Mouse (Mus musculus) forebrain, postnatal 0 days (tissue): ENCODE measurements around the gene Galns. TPM values are rescaled to one million over a fixed set of nuclear protein-coding genes. Genes with fewer than 3 reads are reported as not detected.

Source experiments
- ATAC-seq: fragments of 200-750 bp; cut with Nextera tagmentation; 2 replicates; pipeline ENCODE4 v1.8.0; 2017; ENCODE audit warnings: mild to moderate bottlenecking, moderate library complexity
- DNase-seq: peaks from one replicate; pipeline ENCODE4 v3.0.0-alpha.2; 2015
- H3K27ac ChIP-seq: fragments of 300-500 bp; sonication (generic); 2 replicates; pipeline ENCODE4 v1.5.1; 2014; ENCODE audit warnings: low read depth, mild to moderate bottlenecking, antibody characterized with exemption, low read length, moderate library complexity, mixed read lengths
- H3K27me3 ChIP-seq: fragments of 300-500 bp; sonication (generic); 2 replicates; pipeline ENCODE4 v1.6.1; 2014; ENCODE audit warnings: mild to moderate bottlenecking, low read length, mixed read lengths; ENCODE audit not compliant: insufficient read depth
- H3K36me3 ChIP-seq: fragments of 300-500 bp; sonication (generic); 2 replicates; pipeline ENCODE4 v1.6.1; 2014; ENCODE audit warnings: mild to moderate bottlenecking, moderate library complexity; ENCODE audit not compliant: insufficient read depth
- H3K4me1 ChIP-seq: fragments of 300-500 bp; sonication (generic); 2 replicates; pipeline ENCODE4 v1.6.1; 2014; ENCODE audit warnings: antibody characterized with exemption; ENCODE audit not compliant: insufficient read depth
- H3K4me2 ChIP-seq: fragments of 300-500 bp; sonication (generic); 2 replicates; pipeline ENCODE4 v1.6.1; 2014; ENCODE audit warnings: low read depth, mild to moderate bottlenecking, moderate library complexity
- H3K4me3 ChIP-seq: fragments of 300-500 bp; sonication (generic); 2 replicates; pipeline ENCODE4 v1.5.1; 2014; ENCODE audit warnings: low read depth, low read length, mixed read lengths
- H3K9ac ChIP-seq: fragments of 300-500 bp; sonication (generic); 2 replicates; pipeline ENCODE4 v1.6.1; 2014; ENCODE audit warnings: mild to moderate bottlenecking
- H3K9me3 ChIP-seq: fragments of 300-500 bp; sonication (generic); 2 replicates; pipeline ENCODE4 v1.6.1; 2016; ENCODE audit warnings: low read length
- CTCF ChIP-seq: sonication (generic); IDR thresholded peaks from 2 replicates; pipeline ENCODE4 v1.5.1; 2016; ENCODE audit warnings: antibody characterized with exemption, control low read depth, low read depth
- whole genome bisulfite sequencing: fragments of 180-500 bp; shearing (Covaris S2); extraction: QIAGEN DNeasy Blood & Tissue Kit; methylation state at CpG from one replicate; pipeline ENCODE4 v1.1.7; 2014; 5-methylcytosine and 5-hydroxymethylcytosine counted together
- polyA plus RNA-seq: library from polyadenylated mRNA; unstranded; fragments of >200 nt; fragmentation: Nextera tagmentation; extraction: Ambion mirVana; gene quantifications from 2 replicates; pipeline ENCODE4 v1.2.1, GENCODE M21; 2015
- total RNA-seq: library from RNA; depleted of rRNA; stranded (reverse); fragments of >200 nt; gene quantifications from 2 replicates; pipeline ENCODE4 v1.2.3, GENCODE M21; 2014

The Galns gene
- total and polyA plus RNA-seq, 2 experiments from 2014 or later: 8.4 to 12.8 TPM

- Histone ChIP-seq H3K9ac (no peak overlapping the region), H3K27ac (no peak overlapping the region), H3K9me3 (no peaks in the 10 kb centered on the region), H3K27me3 (no peaks in the 10 kb centered on the region), H3K36me3 (peaks cover 17% of the 10 kb centered on the region), H3K4me1 (no peaks in the 10 kb centered on the region), H3K4me3 (no peak overlapping the region), H3K4me2 (no peak overlapping the region)
- TF ChIP-seq CTCF: no peak
- WGBS: 78% methylated on average over 6 of the region's 6 CpGs
- no peak for DNase-seq
- ATAC-seq: no peak
Observed at GRCm38 (mm10) chr8:122652643-122653042, 41.4 kb upstream of the Galns start.

- Histone ChIP-seq H3K9me3 (no peaks in the 10 kb centered on the region), H3K36me3 (peaks cover 23% of the 10 kb centered on the region), H3K4me2 (no peak overlapping the region), H3K4me3 (no peak overlapping the region), H3K27me3 (no peaks in the 10 kb centered on the region), H3K9ac (no peak overlapping the region), H3K4me1 (no peaks in the 10 kb centered on the region), H3K27ac (no peak overlapping the region)
- 60% methylated on average over 16 of the region's 16 CpGs for WGBS
- TF ChIP-seq CTCF: no peak
- ATAC-seq (peak; percentile 23; the same call in 1 of the 2 replicates), DNase-seq (no peak)
Observed at GRCm38 (mm10) chr8:122651326-122651921, 40.2 kb upstream of the Galns start.

- TF ChIP-seq CTCF: no peak
- Histone ChIP-seq H3K4me3 (no peak overlapping the region), H3K9ac (no peak overlapping the region), H3K36me3 (peaks cover 23% of the 10 kb centered on the region), H3K27me3 (no peaks in the 10 kb centered on the region), H3K9me3 (no peaks in the 10 kb centered on the region), H3K27ac (no peak overlapping the region), H3K4me1 (no peaks in the 10 kb centered on the region), H3K4me2 (no peak overlapping the region)
- DNase-seq (no peak), ATAC-seq (no peak)
- 83% methylated on average over 15 of the region's 15 CpGs for WGBS
Observed at GRCm38 (mm10) chr8:122648192-122648970, 37.1 kb upstream of the Galns start.

GRCm38 (mm10) chr8:122646337-122646736 lies 35.1 kb upstream of the Galns start:
- ATAC-seq (no peak), DNase-seq (no peak)
- no peaks in the 10 kb centered on the region for H3K9me3 ChIP-seq
- 89% methylated on average over 16 of the region's 16 CpGs for WGBS
- H3K4me3 ChIP-seq: no peak overlapping the region
- H3K27me3 ChIP-seq: no peaks in the 10 kb centered on the region
- H3K27ac ChIP-seq: no peak overlapping the region
- H3K9ac ChIP-seq: no peak overlapping the region
- H3K4me1 ChIP-seq: no peaks in the 10 kb centered on the region
- TF ChIP-seq CTCF: no peak
- no peak overlapping the region for H3K4me2 ChIP-seq
- peaks cover 23% of the 10 kb centered on the region for H3K36me3 ChIP-seq

GRCm38 (mm10) chr8:122644175-122644954 lies 33.1 kb upstream of the Galns start:
- peaks cover 19% of the 10 kb centered on the region for H3K36me3 ChIP-seq
- no peaks in the 10 kb centered on the region for H3K4me1 ChIP-seq
- TF ChIP-seq CTCF: no peak
- DNase-seq (no peak), ATAC-seq (no peak)
- no peak overlapping the region for H3K4me2 ChIP-seq
- WGBS: 77% methylated on average over 6 of the region's 6 CpGs
- no peaks in the 10 kb centered on the region for H3K9me3 ChIP-seq
- H3K27ac ChIP-seq: no peak overlapping the region
- no peak overlapping the region for H3K4me3 ChIP-seq
- no peaks in the 10 kb centered on the region for H3K27me3 ChIP-seq
- H3K9ac ChIP-seq: no peak overlapping the region

- H3K27ac ChIP-seq: no peak overlapping the region
- ATAC-seq (no peak), DNase-seq (peak; percentile 24)
- no peak for TF ChIP-seq CTCF
- peaks cover 8% of the 10 kb centered on the region for H3K36me3 ChIP-seq
- H3K9ac ChIP-seq: no peak overlapping the region
- no peak overlapping the region for H3K4me3 ChIP-seq
- no peaks in the 10 kb centered on the region for H3K27me3 ChIP-seq
- no peaks in the 10 kb centered on the region for H3K9me3 ChIP-seq
- no peaks in the 10 kb centered on the region for H3K4me1 ChIP-seq
- no peak overlapping the region for H3K4me2 ChIP-seq
- 59% methylated on average over 9 of the region's 9 CpGs for WGBS
Observed at GRCm38 (mm10) chr8:122642071-122642470, 30.8 kb upstream of the Galns start.
